Mouse (Mus musculus) heart, embryonic 14.5 days (tissue): ENCODE measurements around the gene Itga8. TPM values are rescaled to one million over a fixed set of nuclear protein-coding genes. Genes with fewer than 3 reads are reported as not detected.

ENCODE experiments used
- ATAC-seq: fragments of 200-750 bp; cut with Nextera tagmentation; 2 replicates; pipeline ENCODE4 v1.8.0; 2017; ENCODE audit warnings: low read depth, moderate TSS enrichment; ENCODE audit not compliant: insufficient number of reproducible peaks, insufficient read depth, low FRiP score
- H3K27ac ChIP-seq, 2 experiments: fragments of 200-500 bp in 1 of 2; fragments of 300-500 bp in 1 of 2; sonication (generic) in 1 of 2; replicated peaks in 1 of 2; 2 replicates each; pipeline ENCODE4 v1.5.1; 2012 to 2014; ENCODE audit warnings: low read depth in 2 of 2, low read length in 2 of 2, control low read depth in 1 of 2, mild to moderate bottlenecking in 1 of 2, mixed read lengths in 1 of 2; ENCODE audit not compliant: control insufficient read depth in 1 of 2, insufficient read depth in 1 of 2
- H3K27me3 ChIP-seq: fragments of 300-500 bp; sonication (generic); 2 replicates; pipeline ENCODE4 v1.6.1; 2014; ENCODE audit warnings: mild to moderate bottlenecking, low read length, control low read depth; ENCODE audit not compliant: control insufficient read depth, insufficient read depth
- H3K36me3 ChIP-seq: fragments of 300-500 bp; sonication (generic); 2 replicates; pipeline ENCODE4 v1.6.1; 2014; ENCODE audit warnings: mild to moderate bottlenecking, control low read depth, low read length, mixed read lengths; ENCODE audit not compliant: control insufficient read depth, insufficient read depth
- H3K4me1 ChIP-seq, 2 experiments: fragments of 200-500 bp in 1 of 2; fragments of 300-500 bp in 1 of 2; sonication (generic) in 1 of 2; 2 replicates each; pipeline ENCODE4 v1.6.1; 2012 to 2014; ENCODE audit warnings: low read length in 2 of 2, control low read depth in 1 of 2, mixed read lengths in 1 of 2; ENCODE audit not compliant: control insufficient read depth in 2 of 2, insufficient read depth in 2 of 2
- H3K4me2 ChIP-seq: fragments of 300-500 bp; sonication (generic); 2 replicates; pipeline ENCODE4 v1.6.1; 2014; ENCODE audit warnings: mild to moderate bottlenecking, low read length
- H3K4me3 ChIP-seq, 2 experiments: fragments of 200-500 bp in 1 of 2; fragments of 300-500 bp in 1 of 2; sonication (generic) in 1 of 2; 2 replicates each; pipeline ENCODE4 v1.5.1; 2012 to 2014; ENCODE audit warnings: low read length in 2 of 2, mild to moderate bottlenecking in 2 of 2, control low read depth in 1 of 2, low read depth in 1 of 2, moderate library complexity in 1 of 2; ENCODE audit not compliant: control insufficient read depth in 1 of 2, insufficient read depth in 1 of 2
- H3K9ac ChIP-seq: fragments of 300-500 bp; sonication (generic); 2 replicates; pipeline ENCODE4 v1.6.1; 2014; ENCODE audit warnings: mild to moderate bottlenecking, low read length
- H3K9me3 ChIP-seq: fragments of 300-500 bp; sonication (generic); 2 replicates; pipeline ENCODE4 v1.6.1; 2016; ENCODE audit warnings: low read length, control low read depth; ENCODE audit not compliant: control insufficient read depth
- WGBS: fragments of 180-500 bp; shearing (Covaris S2); extraction: QIAGEN DNeasy Blood & Tissue Kit; methylation state at CpG from one replicate; pipeline ENCODE4 v1.1.7; 2014; 5-methylcytosine and 5-hydroxymethylcytosine counted together
- polyA plus RNA-seq: library from polyadenylated mRNA; unstranded; fragments of >200 nt; fragmentation: Nextera tagmentation; extraction: Ambion mirVana; gene quantifications from 2 replicates; pipeline ENCODE4 v1.2.1, GENCODE M21; 2014

Itga8 gene
- polyA plus RNA-seq, 1 experiment from 2014 or later = 13.7 TPM

GRCm38 (mm10) chr2:12085492-12085891, 216.2 kb downstream of the Itga8 start:
- H3K4me1 ChIP-seq = no peaks in the 10 kb centered on the region

DNA sequence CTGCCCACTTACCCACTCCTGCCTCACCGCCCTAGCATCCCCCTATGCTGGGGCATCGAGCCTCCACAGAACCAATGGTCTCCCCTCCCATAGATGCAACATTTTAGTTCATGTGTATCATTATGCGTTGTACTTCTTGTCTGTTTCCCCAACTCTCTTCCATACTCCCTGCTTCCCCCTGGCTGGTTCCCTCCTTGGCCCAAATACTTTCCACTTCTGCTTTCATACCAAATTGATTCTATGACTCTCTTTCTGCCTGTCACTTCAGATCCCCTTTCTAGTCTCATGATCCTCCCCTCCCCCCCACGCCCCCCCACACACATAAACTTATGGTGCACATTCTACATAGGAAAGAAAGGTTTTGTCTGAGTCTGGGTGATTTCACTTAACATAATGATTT, 217.4 kb downstream of the Itga8 start:
- H3K9me3 ChIP-seq = no peaks in the 10 kb centered on the region
- no peak overlapping the region for H3K4me3 ChIP-seq
- no peaks in the 10 kb centered on the region for H3K27me3 ChIP-seq
- H3K36me3 ChIP-seq = no peaks in the 10 kb centered on the region
- no peaks in the 10 kb centered on the region for H3K4me1 ChIP-seq
- ATAC-seq = no peak
- no peak overlapping the region for H3K4me2 ChIP-seq
- H3K27ac ChIP-seq = no peak overlapping the region
- no peak overlapping the region for H3K9ac ChIP-seq
- 74% methylated on average over 4 of the region's 4 CpGs for WGBS

More at GRCm38 (mm10) chr2:12085492-12085891, 216.2 kb downstream of the Itga8 start:
- Histone ChIP-seq H3K9ac (no peak overlapping the region), H3K36me3 (no peaks in the 10 kb centered on the region), H3K27ac (no peak overlapping the region), H3K9me3 (no peaks in the 10 kb centered on the region), H3K4me3 (no peak overlapping the region), H3K27me3 (no peaks in the 10 kb centered on the region), H3K4me2 (no peak overlapping the region)
- no peak for ATAC-seq
- WGBS = 81% methylated on average over 2 of the region's 2 CpGs

- Histone ChIP-seq H3K9ac (no peak overlapping the region), H3K27me3 (no peaks in the 10 kb centered on the region), H3K9me3 (no peaks in the 10 kb centered on the region), H3K27ac (no peak overlapping the region), H3K4me3 (no peak overlapping the region), H3K4me1 (no peaks in the 10 kb centered on the region), H3K36me3 (no peaks in the 10 kb centered on the region), H3K4me2 (no peak overlapping the region)
- ATAC-seq = no peak
- 66% methylated on average over 2 of the region's 2 CpGs for WGBS
Observed at GRCm38 (mm10) chr2:12077266-12077891, 224.3 kb downstream of the Itga8 start.

DNA sequence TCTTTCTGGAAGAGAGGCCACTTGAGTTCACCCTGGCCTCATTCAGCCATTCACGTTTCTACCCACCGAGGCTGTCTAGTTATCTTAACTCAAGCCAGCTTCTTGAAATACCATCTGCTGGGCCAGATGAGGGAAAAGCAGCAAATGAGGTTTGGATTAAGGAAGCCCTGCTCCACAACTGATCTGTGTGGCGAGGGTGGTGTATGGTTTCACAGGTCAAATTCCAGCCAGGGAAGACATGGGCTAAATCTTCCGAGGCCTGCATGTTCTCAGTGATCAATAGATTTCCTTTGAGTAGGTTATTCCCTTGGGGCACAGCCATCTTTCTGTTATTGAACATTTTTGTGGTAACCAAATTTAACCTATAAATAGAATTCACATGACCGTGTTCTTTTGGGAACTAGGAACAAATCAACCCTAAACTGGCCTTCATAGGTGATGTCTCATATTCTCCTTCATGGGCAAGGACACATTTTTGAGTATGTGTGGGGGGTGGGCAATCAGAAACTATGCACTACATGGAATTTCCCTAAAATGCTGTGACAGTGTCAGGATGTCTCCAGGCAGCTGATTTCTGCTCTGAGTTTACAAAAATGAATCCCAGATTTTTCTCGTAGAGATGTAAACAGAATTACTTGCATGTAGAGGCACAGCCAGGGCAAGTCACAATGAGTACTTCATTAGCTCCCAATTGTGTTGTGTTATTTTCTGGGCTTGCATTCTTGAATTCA, 235.9 kb downstream of the Itga8 start:
- no peak for ATAC-seq
- Histone ChIP-seq H3K4me3 (no peak overlapping the region), H3K9ac (no peak overlapping the region), H3K36me3 (no peaks in the 10 kb centered on the region), H3K9me3 (no peaks in the 10 kb centered on the region), H3K4me1 (0 out of 4 replicates have a peak, but pooled peaks cover 0 to 2% of the 10 kb centered on the region in 2 experiments), H3K27me3 (no peaks in the 10 kb centered on the region), H3K27ac (no peak overlapping the region), H3K4me2 (no peak overlapping the region)
- WGBS = 50% methylated on average over 6 of the region's 6 CpGs

- WGBS = 35% methylated on average over 5 of the region's 5 CpGs
- H3K4me1 ChIP-seq = no peaks in the 10 kb centered on the region
- H3K27ac ChIP-seq = peak overlapping the region; percentile 49 to 61; a peak in 2 of 4 replicates
- no peaks in the 10 kb centered on the region for H3K27me3 ChIP-seq
- H3K9ac ChIP-seq = no peak overlapping the region
- no peak overlapping the region for H3K4me3 ChIP-seq
- peak; percentile 73 for ATAC-seq
- no peaks in the 10 kb centered on the region for H3K36me3 ChIP-seq
- no peak overlapping the region for H3K4me2 ChIP-seq
- H3K9me3 ChIP-seq = no peaks in the 10 kb centered on the region
Observed at GRCm38 (mm10) chr2:12060034-12060723, 241.5 kb downstream of the Itga8 start.

Other genes starting within 250 kb of the Itga8 start
- gene Mindy3, start 117.5 kb upstream of the Itga8 start, polyA plus RNA-seq = 28.0 and 29.1 TPM in 2 replicates